Mouse (Mus musculus): ENCODE data around the gene Gm20716. TPM values are rescaled to one million over a fixed set of nuclear protein-coding genes. Genes with fewer than 3 reads are reported as not detected.

Gm20716 gene
- total and polyA plus RNA-seq, 3 experiments = 24.4 to 29.4 TPM; not detected in 1

- Histone ChIP-seq H3K27ac (ENCODE audit: control insufficient read depth, low read depth, low read length) (no peak overlapping the region), H3K36me3 (ENCODE audit: control insufficient read depth in 1 of 2, insufficient read depth in 2 of 2, low read length in 2 of 2) (no peaks in the 10 kb centered on the region), H3K4me1 (ENCODE audit: control insufficient read depth in 1 of 2, insufficient read depth in 2 of 2, low read length in 2 of 2) (no peaks in the 10 kb centered on the region), H3K9me3 (replicated peaks; ENCODE audit: insufficient read depth, low read length) (no peaks in the 10 kb centered on the region), H3K79me2 (ENCODE audit: control insufficient read depth, insufficient read depth, low read length, poor library complexity) (no peaks in the 10 kb centered on the region), H3K27me3 (ENCODE audit: control insufficient read depth in 1 of 2, insufficient read depth in 2 of 2, low read length in 2 of 2) (no peaks in the 10 kb centered on the region; a peak in 1 of 4 replicates), H3K4me3 (ENCODE audit: control insufficient read depth in 1 of 2, insufficient read depth in 1 of 2, low read depth in 2 of 2, low read length in 2 of 2) (no peak overlapping the region), H3K9ac (ENCODE audit: control insufficient read depth, low read depth, low read length, poor library complexity, severe bottlenecking) (no peak overlapping the region)
- no peak for DNase-seq (ENCODE audit: low read depth, low spot score)
- no peak for TF ChIP-seq RCOR1 (IDR thresholded peaks at IDR 0.05; ENCODE audit: low read depth, low read length)
- no peak for TF ChIP-seq CTCF (IDR thresholded peaks at IDR 0.05 in 2 of 3, conservative IDR thresholded peaks at IDR 0.05 in 1 of 3; ENCODE audit: control insufficient read depth in 1 of 3, insufficient read depth in 1 of 3, low read depth in 2 of 3, low read length in 3 of 3, poor library complexity in 1 of 3, severe bottlenecking in 1 of 3)
- no peak for TF ChIP-seq ZMIZ1 (IDR thresholded peaks at IDR 0.05; ENCODE audit: low read depth, low read length)
- TF ChIP-seq MYB (IDR thresholded peaks at IDR 0.05; ENCODE audit: low read depth, low read length) = no peak
- no peak for TF ChIP-seq ELF1 (IDR thresholded peaks at IDR 0.05; ENCODE audit: low read depth, low read length)
These were observed 84.7 kb downstream of the Gm20716 start for GRCm38 (mm10) chr2:168145437-168145836.

GRCm38 (mm10) chr2:168143794-168144193 is 86.4 kb downstream of the Gm20716 start:
- TF ChIP-seq ETS1 (IDR thresholded peaks at IDR 0.05; ENCODE audit: low read depth, low read length) (no peak), TCF12 (IDR thresholded peaks at IDR 0.05; ENCODE audit: low read depth, low read length) (no peak), JUND (IDR thresholded peaks at IDR 0.05; ENCODE audit: low read depth, low read length) (no peak), MYB (IDR thresholded peaks at IDR 0.05; ENCODE audit: low read depth, low read length) (no peak), RCOR1 (IDR thresholded peaks at IDR 0.05; ENCODE audit: low read depth, low read length) (no peak), TAL1 (IDR thresholded peaks at IDR 0.05; ENCODE audit: low read length) (no peak), ZC3H11A (IDR thresholded peaks at IDR 0.05; ENCODE audit: low read depth, low read length) (no peak), MAZ (IDR thresholded peaks at IDR 0.05; ENCODE audit: low read depth, low read length) (no peak), POLR2A (IDR thresholded peaks at IDR 0.05; ENCODE audit: control insufficient read depth in 1 of 2, insufficient read depth in 1 of 2, low read depth in 1 of 2, low read length in 2 of 2, poor library complexity in 1 of 2) (no peak), SIN3A (IDR thresholded peaks at IDR 0.05; ENCODE audit: low read length) (no peak), EP300 (IDR thresholded peaks at IDR 0.05; ENCODE audit: low read depth in 1 of 2, low read length in 2 of 2) (no peak), NRF1 (IDR thresholded peaks at IDR 0.05; ENCODE audit: insufficient read depth, low read depth, low read length, poor library complexity, severe bottlenecking) (no peak)
- H3K27me3 ChIP-seq (ENCODE audit: control insufficient read depth in 1 of 2, insufficient read depth in 2 of 2, low read length in 2 of 2) = no peaks in the 10 kb centered on the region; a peak in 1 of 4 replicates
- no peak overlapping the region for H3K27ac ChIP-seq (ENCODE audit: control insufficient read depth, low read depth, low read length)
- no peak overlapping the region for H3K4me3 ChIP-seq (ENCODE audit: control insufficient read depth in 1 of 2, insufficient read depth in 1 of 2, low read depth in 2 of 2, low read length in 2 of 2)
- H3K36me3 ChIP-seq (ENCODE audit: control insufficient read depth in 1 of 2, insufficient read depth in 2 of 2, low read length in 2 of 2) = no peaks in the 10 kb centered on the region
- no peaks in the 10 kb centered on the region for H3K79me2 ChIP-seq (ENCODE audit: control insufficient read depth, insufficient read depth, low read length, poor library complexity)
- DNase-seq (ENCODE audit: low read depth, low spot score) = no peak
- H3K4me1 ChIP-seq (ENCODE audit: control insufficient read depth in 1 of 2, insufficient read depth in 2 of 2, low read length in 2 of 2) = no peaks in the 10 kb centered on the region
- H3K9ac ChIP-seq (ENCODE audit: control insufficient read depth, low read depth, low read length, poor library complexity, severe bottlenecking) = no peak overlapping the region
- no peaks in the 10 kb centered on the region for H3K9me3 ChIP-seq (replicated peaks; ENCODE audit: insufficient read depth, low read length)

GRCm38 (mm10) chr2:168137161-168137560 is 93.0 kb downstream of the Gm20716 start:
- no peak for DNase-seq (ENCODE audit: low read depth, low spot score)
- H3K4me1 ChIP-seq (ENCODE audit: control insufficient read depth in 1 of 2, insufficient read depth in 2 of 2, low read length in 2 of 2) = no peaks in the 10 kb centered on the region
- TF ChIP-seq MYB (IDR thresholded peaks at IDR 0.05; ENCODE audit: low read depth, low read length) = no peak
- TF ChIP-seq GABPA (IDR thresholded peaks at IDR 0.05; ENCODE audit: low read depth, low read length) = no peak
- no peak for TF ChIP-seq NELFE (IDR thresholded peaks at IDR 0.05; ENCODE audit: low read depth, low read length)
- no peaks in the 10 kb centered on the region for H3K79me2 ChIP-seq (ENCODE audit: control insufficient read depth, insufficient read depth, low read length, poor library complexity)
- H3K9ac ChIP-seq (ENCODE audit: control insufficient read depth, low read depth, low read length, poor library complexity, severe bottlenecking) = no peak overlapping the region
- H3K27me3 ChIP-seq (ENCODE audit: control insufficient read depth in 1 of 2, insufficient read depth in 2 of 2, low read length in 2 of 2) = no peaks in the 10 kb centered on the region
- H3K27ac ChIP-seq (ENCODE audit: control insufficient read depth, low read depth, low read length) = no peak overlapping the region
- H3K9me3 ChIP-seq (replicated peaks; ENCODE audit: insufficient read depth, low read length) = no peaks in the 10 kb centered on the region
- no peak overlapping the region for H3K4me3 ChIP-seq (ENCODE audit: control insufficient read depth in 1 of 2, insufficient read depth in 1 of 2, low read depth in 2 of 2, low read length in 2 of 2)
- H3K36me3 ChIP-seq (ENCODE audit: control insufficient read depth in 1 of 2, insufficient read depth in 2 of 2, low read length in 2 of 2) = no peaks in the 10 kb centered on the region

All from MEL (cell line).